In the genomic region with DNA sequence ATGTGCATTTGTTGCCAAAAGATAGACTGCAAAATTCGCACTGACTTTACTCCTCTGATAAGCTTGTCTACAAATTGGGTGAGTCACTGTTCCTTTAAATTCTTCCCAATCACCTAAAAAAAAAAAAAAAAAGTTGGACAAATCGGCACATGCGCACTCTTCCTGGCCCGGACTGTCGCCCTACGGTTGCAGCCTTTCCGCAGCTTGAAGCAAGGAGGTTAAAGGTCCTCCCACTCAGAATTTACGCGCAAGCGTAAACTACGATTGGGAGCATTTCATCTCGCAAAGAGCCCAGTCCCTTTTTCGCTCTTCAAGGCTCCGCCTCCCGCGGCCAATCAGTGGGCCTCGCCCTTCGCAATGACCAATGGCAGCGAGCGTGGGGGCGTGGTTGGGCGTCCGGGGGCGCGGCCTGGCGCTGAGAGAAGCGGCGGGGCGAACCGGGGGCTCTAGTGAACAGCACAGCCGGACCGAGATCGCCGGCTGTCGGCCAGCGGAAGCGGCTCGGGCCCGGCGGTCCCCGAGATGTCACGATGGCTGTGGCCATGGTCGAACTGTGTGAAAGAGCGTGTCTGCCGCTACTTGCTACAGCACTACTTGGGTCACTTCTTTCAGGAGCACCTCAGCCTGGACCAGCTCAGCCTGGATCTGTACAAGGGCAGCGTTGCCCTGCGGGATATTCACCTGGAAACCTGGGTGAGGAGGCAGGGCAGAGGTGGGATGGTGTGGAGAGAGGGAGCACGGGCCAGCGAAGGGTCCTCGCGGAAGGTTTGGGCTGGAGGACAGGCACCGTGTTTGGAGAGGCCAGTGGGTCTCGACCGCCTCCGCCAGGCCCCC, we compare ENCODE assay signal across 8 mouse cellular contexts. TPM values are rescaled to one million over a fixed set of nuclear protein-coding genes. Genes with fewer than 3 reads are reported as not detected.
A peak's percentile ranks its signal among the peaks of the same experiment; 100 is the strongest.
DNase-seq lines count a peak whose midpoint lies in the region; ATAC-seq and TF ChIP-seq lines count a peak whose summit lies in the region.

A gene (plus strand): TSS at position 395 of the 834 bp plus-strand sequence.

- WGBS in embryonic facial prominence, embryonic 14.5 days: under 1% methylated on average over 41 of the region's 55 CpGs
- WGBS in heart, adult 2 months: under 1% methylated on average over 55 of the region's 55 CpGs
- WGBS in limb, embryonic 13.5 days: under 1% methylated on average over 55 of the region's 55 CpGs
- under 1% methylated on average over 55 of the region's 55 CpGs for WGBS in midbrain, embryonic 16.5 days

- H3K4me1 ChIP-seq in embryonic facial prominence, embryonic 14.5 days (ENCODE audit: control insufficient read depth, insufficient read depth, low read length): peaks cover 5% of the 10 kb centered on the region; the same call in 1 of the 2 replicates
- H3K4me1 ChIP-seq in heart, adult 2 months (ENCODE audit: control insufficient read depth, insufficient read depth, low read length): peaks cover under 1% of the 10 kb centered on the region
- H3K4me1 ChIP-seq in limb, embryonic 13.5 days: peaks cover 14% of the 10 kb centered on the region
- peaks cover 14% of the 10 kb centered on the region for H3K4me1 ChIP-seq in midbrain, embryonic 16.5 days (ENCODE audit: control insufficient read depth, insufficient read depth, low read length)

- peak; percentile 100 for DNase-seq in 3T3-L1 (ENCODE audit: low read depth, low spot score)
- peak; percentile 92 to 96 for DNase-seq in adrenal gland, postnatal 4 days (ENCODE audit: low spot score in 2 of 2)
- DNase-seq in embryonic facial prominence, embryonic 14.5 days (ENCODE audit: low spot score): peak; percentile 100
- peak; percentile 98 to 99 for DNase-seq in heart, adult 2 months
- DNase-seq in kidney, adult 8-10 months: peak; percentile 98 to 99
- DNase-seq in spleen, postnatal 10 days (ENCODE audit: low spot score in 2 of 2): peak; percentile 96 to 99

- TF ChIP-seq POLR2A in heart, adult 2 months (IDR thresholded peaks at IDR 0.05; ENCODE audit: insufficient read depth, low read depth, low read length): peak; percentile 83

- peak; percentile 32 for TF ChIP-seq CTCF in heart, adult 2 months (IDR thresholded peaks at IDR 0.05)

- TF ChIP-seq EP300 in heart, adult 2 months (IDR thresholded peaks at IDR 0.05; ENCODE audit: insufficient read depth, low read depth, low read length): 0 out of 2 replicates have a peak, but pooled peaks have one; percentile 36

- peak within 1 kb of the TSS; percentile 90 for H3K9ac ChIP-seq in embryonic facial prominence, embryonic 14.5 days (ENCODE audit: low read depth, low read length)
- peak within 1 kb of the TSS; percentile 80 for H3K9ac ChIP-seq in heart, adult 2 months (ENCODE audit: low read depth, low read length)
- peak within 1 kb of the TSS; percentile 94 for H3K9ac ChIP-seq in limb, embryonic 13.5 days
- H3K9ac ChIP-seq in midbrain, embryonic 16.5 days (ENCODE audit: low read depth, low read length): peak within 1 kb of the TSS; percentile 95

- peak within 1 kb of the TSS; percentile 63 for H3K27ac ChIP-seq in embryonic facial prominence, embryonic 14.5 days (replicated peaks; ENCODE audit: low read depth, low read length)
- peak within 1 kb of the TSS; percentile 86 for H3K27ac ChIP-seq in heart, adult 2 months
- H3K27ac ChIP-seq in limb, embryonic 13.5 days: peak within 1 kb of the TSS; percentile 81
- H3K27ac ChIP-seq in midbrain, embryonic 16.5 days (ENCODE audit: low read length): peak within 1 kb of the TSS; percentile 76

- H3K79me2 ChIP-seq in heart, adult 2 months (replicated peaks; ENCODE audit: control insufficient read depth, insufficient read depth, low read length): no peaks in the 10 kb centered on the region

- ATAC-seq in embryonic facial prominence, embryonic 14.5 days (ENCODE audit: low read depth): peak; percentile 96
- peak; percentile 94 for ATAC-seq in limb, embryonic 13.5 days (ENCODE audit: low FRiP score, low read depth)
- ATAC-seq in midbrain, embryonic 16.5 days: peak; percentile 94

- H3K4me3 ChIP-seq in embryonic facial prominence, embryonic 14.5 days (ENCODE audit: low read depth, low read length): peak within 1 kb of the TSS; percentile 83
- H3K4me3 ChIP-seq in heart, adult 2 months: peak within 1 kb of the TSS; percentile 96
- peak within 1 kb of the TSS; percentile 88 for H3K4me3 ChIP-seq in limb, embryonic 13.5 days
- peak within 1 kb of the TSS; percentile 89 for H3K4me3 ChIP-seq in midbrain, embryonic 16.5 days (ENCODE audit: low read depth, low read length)

- intact Hi-C loops in heart, adult 2 months (cut with DNase I): no loop called here

- peak within 1 kb of the TSS; percentile 79 for H3K4me2 ChIP-seq in embryonic facial prominence, embryonic 14.5 days (ENCODE audit: low read depth, low read length)
- H3K4me2 ChIP-seq in limb, embryonic 13.5 days (replicated peaks): peak within 1 kb of the TSS; percentile 95
- H3K4me2 ChIP-seq in midbrain, embryonic 16.5 days (ENCODE audit: low read length): peak within 1 kb of the TSS; percentile 98

- H3K36me3 ChIP-seq in embryonic facial prominence, embryonic 14.5 days (ENCODE audit: control insufficient read depth, insufficient read depth, low read length): peaks cover 23% of the 10 kb centered on the region
- no peaks in the 10 kb centered on the region for H3K36me3 ChIP-seq in heart, adult 2 months (ENCODE audit: control insufficient read depth, insufficient read depth, low read length)
- H3K36me3 ChIP-seq in limb, embryonic 13.5 days: peaks cover 27% of the 10 kb centered on the region
- peaks cover 4% of the 10 kb centered on the region for H3K36me3 ChIP-seq in midbrain, embryonic 16.5 days (ENCODE audit: control insufficient read depth, insufficient read depth, low read length)

- no peaks in the 10 kb centered on the region for H3K9me3 ChIP-seq in embryonic facial prominence, embryonic 14.5 days (ENCODE audit: control insufficient read depth, low read length)
- H3K9me3 ChIP-seq in limb, embryonic 13.5 days: no peaks in the 10 kb centered on the region
- H3K9me3 ChIP-seq in midbrain, embryonic 16.5 days (replicated peaks; ENCODE audit: control insufficient read depth, low read length, poor library complexity, severe bottlenecking): no peaks in the 10 kb centered on the region

- no peaks in the 10 kb centered on the region for H3K27me3 ChIP-seq in embryonic facial prominence, embryonic 14.5 days (replicated peaks; ENCODE audit: control insufficient read depth, insufficient read depth, low read length)
- H3K27me3 ChIP-seq in heart, adult 2 months (ENCODE audit: control insufficient read depth, insufficient read depth, low read length): no peaks in the 10 kb centered on the region
- H3K27me3 ChIP-seq in limb, embryonic 13.5 days: no peaks in the 10 kb centered on the region
- no peaks in the 10 kb centered on the region for H3K27me3 ChIP-seq in midbrain, embryonic 16.5 days (ENCODE audit: control insufficient read depth, insufficient read depth, low read depth, low read length)

RNA-seq across cellular contexts. Expression of the gene that starts here (rescaled TPM):
- total RNA-seq in adrenal gland, postnatal 4 days (2021): 10 to 100 TPM; 40.0 to 41.1 TPM
- polyA plus RNA-seq in embryonic facial prominence, embryonic 14.5 days (2014; fragmentation: Nextera tagmentation; extraction: Ambion mirVana): 10.6 and 11.1 TPM in 2 replicates
- total RNA-seq in heart, adult 2 months (2021): 10 to 100 TPM; 20.5 to 24.5 TPM
- 26.3 and 26.7 TPM in 2 replicates for polyA plus RNA-seq in heart, adult 2 months (2012; rRNA removed)
- 8.6 and 10.7 TPM in 2 replicates for polyA plus RNA-seq in limb, embryonic 13.5 days (2015; fragmentation: Nextera tagmentation; extraction: Ambion mirVana)
- polyA plus RNA-seq in midbrain, embryonic 16.5 days (2015; fragmentation: Nextera tagmentation; extraction: Ambion mirVana): 12.9 and 15.5 TPM in 2 replicates

Comparison
In these comparisons a context has a peak if more than half of its experiments do, and no peak if none do; other contexts are left out.
1. Peak in every context shown above with its lines: DNase-seq, ATAC-seq, H3K4me3 ChIP-seq and H3K27ac ChIP-seq.